Mouse (Mus musculus) ovary, postnatal 36 days (tissue): ENCODE measurements around the gene Lrmda.

Experiments
- DNase-seq: peaks from one replicate; pipeline ENCODE4 v3.0.0; 2022; ENCODE audit warnings: low spot score, mixed read lengths

Gene Lrmda

DNA sequence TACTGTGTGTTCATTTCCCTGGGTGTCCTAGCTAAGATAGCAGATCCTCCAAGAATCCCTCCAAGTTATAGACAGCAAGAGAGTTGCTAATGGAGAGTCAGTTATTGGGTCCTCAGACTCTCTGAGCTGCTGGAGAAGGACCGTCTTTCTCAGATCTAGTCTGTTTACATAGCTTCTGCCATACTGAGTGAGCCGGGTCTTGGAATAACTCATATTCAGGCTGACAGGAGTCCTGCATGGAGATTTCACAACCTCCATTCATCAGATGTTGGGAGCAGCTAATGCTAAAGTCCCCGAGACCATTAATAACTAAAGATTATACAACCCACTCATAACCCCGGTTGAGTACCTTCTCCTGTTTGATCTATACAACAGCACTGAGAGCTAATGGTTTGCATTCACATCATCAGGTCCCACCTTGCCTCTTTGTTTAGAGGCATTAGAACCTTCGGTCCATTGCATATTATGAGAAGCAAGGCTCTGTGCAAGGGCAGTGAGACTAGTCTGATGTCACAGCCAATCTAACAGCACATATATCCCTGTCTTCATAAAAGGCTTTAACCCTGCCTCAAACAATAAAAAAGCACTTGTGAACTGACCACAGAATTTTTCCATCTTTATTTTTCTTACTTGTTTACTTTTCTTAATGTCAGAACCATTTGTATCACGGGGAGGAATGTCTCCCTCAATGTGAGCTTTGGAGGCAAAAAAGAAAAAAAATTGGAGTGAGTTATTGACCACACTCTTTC, 1037.9 kb downstream of the Lrmda start:
- DNase-seq: no peak

DNA sequence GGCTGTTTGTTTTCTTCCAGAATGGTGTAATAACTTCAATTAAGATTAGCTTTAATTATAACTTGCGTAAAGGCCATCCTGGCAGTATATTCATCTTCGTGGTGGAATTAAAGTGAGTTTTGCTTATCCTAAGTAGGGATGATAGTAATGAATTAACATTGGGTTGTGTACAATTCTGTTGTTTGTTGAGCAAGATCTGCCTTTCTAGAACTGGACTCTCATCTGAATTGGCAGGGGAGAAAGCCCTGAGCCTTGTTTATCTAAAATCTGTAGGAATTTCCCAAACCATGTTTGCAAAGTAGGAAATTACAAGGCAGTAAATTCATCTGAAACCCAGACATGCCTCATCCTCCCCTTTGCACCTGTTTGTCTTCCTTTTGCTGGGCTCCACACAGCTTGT, 1038.5 kb downstream of the Lrmda start:
- no peak for DNase-seq

- DNase-seq: no peak
Measured at GRCm38 (mm10) chr14:23078719-23079118, 1059.2 kb downstream of the Lrmda start.

DNA sequence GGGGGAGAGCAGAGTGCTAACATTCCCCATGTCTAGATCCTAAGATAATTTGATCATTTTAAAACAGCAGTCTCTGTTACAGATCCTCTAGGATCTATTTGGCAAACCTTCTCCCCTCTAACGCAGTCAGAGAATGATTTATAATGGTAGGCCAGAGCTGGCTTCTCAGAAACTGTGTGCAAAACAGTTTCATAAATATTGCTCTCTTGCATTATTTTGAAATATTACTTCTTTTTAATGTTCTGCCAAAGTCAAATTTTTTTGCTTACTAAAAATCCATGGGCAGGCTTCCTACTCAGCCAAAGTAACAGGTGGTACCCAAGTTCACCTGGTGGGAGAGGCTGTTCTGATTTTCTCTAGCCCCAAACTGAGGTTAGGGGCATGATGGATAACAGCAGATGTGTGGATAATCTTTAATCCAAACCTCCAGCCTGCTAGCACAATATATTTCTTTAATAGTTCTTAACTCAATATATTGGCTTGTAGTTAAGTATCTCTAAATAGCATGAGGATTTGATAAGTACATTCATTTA, 1064.8 kb downstream of the Lrmda start:
- DNase-seq: no peak

DNA sequence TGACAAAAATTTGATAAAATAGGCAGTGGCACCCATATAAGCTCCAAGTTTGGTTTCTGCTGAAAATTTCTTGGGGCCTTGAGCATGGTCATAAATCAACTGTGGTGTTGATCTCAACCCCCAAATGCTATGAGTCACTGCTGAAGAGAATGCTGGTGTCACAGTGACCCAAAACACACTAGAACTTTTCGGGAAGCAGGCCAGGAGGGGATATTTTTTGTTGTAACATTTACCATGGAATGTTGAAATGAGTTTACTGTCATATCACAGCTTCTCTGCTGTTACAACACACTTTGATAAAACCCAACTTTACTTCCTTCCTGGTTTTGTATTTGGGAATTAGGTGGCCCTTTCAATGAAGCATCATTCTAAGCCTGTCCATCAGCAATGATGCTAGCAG, 1065.3 kb downstream of the Lrmda start:
- peak; percentile 30 for DNase-seq

GRCm38 (mm10) chr14:23093306-23093705, 1073.8 kb downstream of the Lrmda start:
- DNase-seq: no peak

- DNase-seq: no peak
Measured at GRCm38 (mm10) chr14:23094546-23095157, 1075.1 kb downstream of the Lrmda start.

DNA sequence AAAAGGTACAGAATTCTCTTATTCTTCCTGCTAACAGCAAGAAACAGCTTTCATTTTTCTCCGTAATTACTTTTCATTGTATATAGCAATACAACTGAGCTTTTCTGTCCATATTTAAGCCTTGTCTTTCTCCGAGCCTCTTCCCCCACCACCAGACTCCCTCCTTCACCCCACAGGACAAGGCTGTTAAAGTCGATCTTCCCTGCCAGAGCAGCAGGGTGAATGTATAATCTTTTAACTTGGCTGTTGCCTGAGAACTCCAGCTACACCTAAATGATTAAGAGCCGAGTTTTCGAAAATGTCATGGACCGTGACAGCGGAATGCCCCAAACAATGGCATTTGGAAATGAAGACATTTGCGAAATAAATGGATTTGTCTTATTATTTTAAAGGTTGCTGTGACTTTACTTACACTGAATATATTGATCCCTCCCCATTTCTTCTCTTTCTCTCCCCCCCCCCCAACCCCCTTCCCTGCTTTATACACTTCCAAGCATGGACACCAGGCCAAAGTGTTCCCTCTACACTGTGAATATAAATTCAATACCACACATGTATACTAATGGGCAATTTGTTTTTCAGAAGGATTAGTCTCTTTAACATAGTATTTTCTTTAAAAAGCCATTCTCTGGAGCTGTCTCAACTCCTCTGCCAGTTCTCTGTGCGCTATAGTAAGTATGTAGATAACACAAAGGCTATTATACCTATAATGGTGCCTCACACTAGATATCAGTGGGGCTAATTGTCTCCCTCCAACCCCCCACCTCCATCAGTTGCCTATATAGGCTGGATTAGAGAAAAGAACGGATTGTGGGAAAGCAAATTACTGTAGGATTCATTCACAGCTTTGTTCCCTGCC, 1075.9 kb downstream of the Lrmda start:
- DNase-seq: no peak

- no peak for DNase-seq
Measured at GRCm38 (mm10) chr14:23096017-23096336, 1076.5 kb downstream of the Lrmda start.

- DNase-seq: no peak
Measured at GRCm38 (mm10) chr14:23096405-23096804, 1076.9 kb downstream of the Lrmda start.
